10 mouse cellular contexts compared by ENCODE assay signal in the genomic region with DNA sequence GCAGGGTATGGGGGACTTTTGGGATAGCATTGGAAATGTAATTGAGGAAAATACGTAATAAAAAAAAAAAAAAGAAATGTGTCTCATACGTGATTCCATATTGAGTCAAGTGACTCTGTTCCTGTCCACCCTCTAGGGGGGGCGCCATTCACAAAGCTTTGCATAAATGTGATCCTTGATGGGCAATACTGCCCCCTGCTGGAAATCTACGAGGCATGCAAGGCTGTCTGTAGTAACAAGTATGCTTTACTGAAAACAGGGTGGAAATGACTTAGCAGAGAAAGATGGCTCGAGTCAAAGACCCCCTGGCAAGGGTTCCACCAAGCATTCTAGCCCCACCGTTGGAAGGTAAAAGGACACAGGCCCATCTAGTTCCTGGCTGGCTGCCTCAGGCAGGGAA.
DNase-seq lines count a peak whose midpoint lies in the region; ATAC-seq and TF ChIP-seq lines count a peak whose summit lies in the region.
"Had no signal": no experiment of that assay in that cellular context is flagged by ENCODE, and none has a peak within 500 bp of the region (broad histone marks: within the 10 kb centered on the region; RNA-seq: fewer than 3 reads in every experiment).

No protein-coding gene starts in this region.

- TF ChIP-seq CTCF in stomach, postnatal 0 days (IDR thresholded peaks at IDR 0.05; ENCODE audit: low read depth), result peak; percentile 65

- DNase-seq in kidney, postnatal 36 days, result peak; percentile 18 to 51
- no peak for DNase-seq in kidney, postnatal 14 days
- DNase-seq in R1 (ENCODE audit: low read depth, low spot score), result peak; percentile 68
- peak; percentile 66 for DNase-seq in embryo, embryonic 11 days
- no peak for DNase-seq in stomach, postnatal 0 days (ENCODE audit: low spot score)
- DNase-seq in right cerebral cortex, postnatal 4 days, result no peak
- DNase-seq in ovary, adult 18-20 months (ENCODE audit: low spot score), result no peak

- no peaks in the 10 kb centered on the region for H3K36me3 ChIP-seq in stomach, postnatal 0 days (ENCODE audit: control insufficient read depth, insufficient read depth, low read length)
- no peaks in the 10 kb centered on the region for H3K36me3 ChIP-seq in hindbrain, embryonic 16.5 days (ENCODE audit: control insufficient read depth, insufficient read depth, low read length)
- H3K36me3 ChIP-seq: embryonic facial prominence, embryonic 15.5 days; neural tube, embryonic 12.5 days had no signal

- TF ChIP-seq EP300 in stomach, postnatal 0 days (optimal IDR thresholded peaks at IDR 0.05), result no peak

- H3K27ac ChIP-seq in stomach, postnatal 0 days (replicated peaks), result no peak overlapping the region
- H3K27ac ChIP-seq in hindbrain, embryonic 16.5 days (ENCODE audit: low read depth, low read length), result no peak overlapping the region
- H3K27ac ChIP-seq: embryonic facial prominence, embryonic 15.5 days; neural tube, embryonic 12.5 days had no signal

- H3K27me3 ChIP-seq in stomach, postnatal 0 days (ENCODE audit: control insufficient read depth, insufficient read depth, low read length), result no peaks in the 10 kb centered on the region
- H3K27me3 ChIP-seq in hindbrain, embryonic 16.5 days (replicated peaks; ENCODE audit: control insufficient read depth, insufficient read depth, low read length), result no peaks in the 10 kb centered on the region
- H3K27me3 ChIP-seq: embryonic facial prominence, embryonic 15.5 days; neural tube, embryonic 12.5 days had no signal

- no peaks in the 10 kb centered on the region for H3K9me3 ChIP-seq in stomach, postnatal 0 days (ENCODE audit: control insufficient read depth, low read length)
- H3K9me3 ChIP-seq in hindbrain, embryonic 16.5 days (ENCODE audit: control insufficient read depth, low read length), result no peaks in the 10 kb centered on the region
- H3K9me3 ChIP-seq: embryonic facial prominence, embryonic 15.5 days; neural tube, embryonic 12.5 days had no signal

- no peak overlapping the region for H3K4me2 ChIP-seq in stomach, postnatal 0 days (replicated peaks; ENCODE audit: low read depth)
- no peak overlapping the region for H3K4me2 ChIP-seq in hindbrain, embryonic 16.5 days (ENCODE audit: low read length)
- H3K4me2 ChIP-seq: embryonic facial prominence, embryonic 15.5 days; neural tube, embryonic 12.5 days had no signal

- H3K4me1 ChIP-seq in stomach, postnatal 0 days (replicated peaks; ENCODE audit: control insufficient read depth, insufficient read depth), result no peaks in the 10 kb centered on the region
- H3K4me1 ChIP-seq in hindbrain, embryonic 16.5 days (ENCODE audit: control insufficient read depth, insufficient read depth, low read depth, low read length), result no peaks in the 10 kb centered on the region
- H3K4me1 ChIP-seq: embryonic facial prominence, embryonic 15.5 days; neural tube, embryonic 12.5 days had no signal

- no peak overlapping the region for H3K9ac ChIP-seq in stomach, postnatal 0 days (ENCODE audit: low read length)
- no peak overlapping the region for H3K9ac ChIP-seq in hindbrain, embryonic 16.5 days (ENCODE audit: low read depth, low read length)
- H3K9ac ChIP-seq: embryonic facial prominence, embryonic 15.5 days; neural tube, embryonic 12.5 days had no signal

- no peak for ATAC-seq in stomach, postnatal 0 days (ENCODE audit: low FRiP score, low TSS enrichment)
- no peak for ATAC-seq in hindbrain, embryonic 16.5 days

- whole genome bisulfite sequencing in stomach, postnatal 0 days, result 51% methylated on average over 6 of the region's 6 CpGs
- WGBS in hindbrain, embryonic 16.5 days, result 58% methylated on average over 6 of the region's 6 CpGs

- H3K4me3 ChIP-seq in stomach, postnatal 0 days (ENCODE audit: low read depth, low read length), result no peak overlapping the region
- no peak overlapping the region for H3K4me3 ChIP-seq in hindbrain, embryonic 16.5 days (ENCODE audit: low read length)
- H3K4me3 ChIP-seq: embryonic facial prominence, embryonic 15.5 days; neural tube, embryonic 12.5 days had no signal

Comparison
In these comparisons a context has a peak if more than half of its experiments do, and no peak if none do; other contexts are left out.
1. DNase-seq: peak in kidney, postnatal 36 days (2 of 2), R1 (single experiment) and embryo, embryonic 11 days (single experiment); none in kidney, postnatal 14 days (single experiment), stomach, postnatal 0 days (single experiment), right cerebral cortex, postnatal 4 days (single experiment) and ovary, adult 18-20 months (single experiment).